Comparison of ENCODE assay signal across 13 mouse cellular contexts in the genomic region with DNA sequence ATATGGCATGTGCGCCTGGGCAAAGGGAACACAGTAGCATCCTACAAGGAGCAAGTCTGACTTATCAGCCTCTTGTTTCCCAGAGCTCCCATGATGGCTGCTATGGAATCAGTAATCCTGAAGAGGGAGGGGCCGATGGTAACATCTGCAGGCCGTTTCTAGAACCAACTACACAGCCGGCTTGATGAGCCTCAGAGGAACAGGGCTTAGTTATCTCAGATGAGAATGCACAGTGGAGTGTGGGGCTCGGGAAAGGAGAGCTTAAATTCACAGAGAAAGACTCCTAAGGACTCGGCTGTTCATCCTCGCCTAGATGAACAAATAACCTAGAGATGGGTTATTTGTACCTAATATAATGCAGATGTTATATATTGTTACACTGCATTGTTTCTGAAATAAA.
"Had no signal": no experiment of that assay in that cellular context is flagged by ENCODE, and none has a peak within 500 bp of the region (broad histone marks: within the 10 kb centered on the region; RNA-seq: fewer than 3 reads in every experiment).

No protein-coding gene starts in this region.

- H3K4me1 ChIP-seq: limb, embryonic 10.5 days; liver, embryonic 15.5 days had no signal

- H3K9me3 ChIP-seq: limb, embryonic 10.5 days; liver, embryonic 15.5 days had no signal

- H3K4me2 ChIP-seq: liver, embryonic 11.5 days; liver, embryonic 15.5 days; lung, embryonic 14.5 days had no signal

- DNase-seq: kidney, adult 11 months; kidney, postnatal 10 days; kidney, postnatal 4 days; lung, embryonic 14.5 days; lung, postnatal 10 days; lung, postnatal 4 days; midbrain, embryonic 14.5 days; right cerebral cortex, postnatal 14 days; thymus, postnatal 36 days had no signal

- H3K9ac ChIP-seq: liver, embryonic 15.5 days; lung, embryonic 14.5 days had no signal

- H3K27me3 ChIP-seq: liver, embryonic 15.5 days had no signal

- H3K36me3 ChIP-seq: limb, embryonic 10.5 days; liver, embryonic 15.5 days had no signal

- H3K27ac ChIP-seq: left cerebral cortex, adult 2 months; limb, embryonic 10.5 days; liver, embryonic 15.5 days had no signal

- H3K4me3 ChIP-seq: left cerebral cortex, adult 2 months; limb, embryonic 10.5 days; liver, embryonic 15.5 days had no signal
